Mouse (Mus musculus) kidney, adult 9 months (tissue): ENCODE measurements around the gene Lemd1.
"Not testable (repeated sequence)": the region's sequence is repeated elsewhere in the genome, so short reads cannot be mapped to it uniquely, and the experiment has no call there.

ENCODE experiments used
- DNase-seq: peaks from one replicate; pipeline ENCODE4 v3.0.0; 2022

Lemd1 gene

GRCm38 (mm10) chr1:132191093-132191785 is at the start of gene Lemd1, which contains the start of gene AC124108.1:
Lemd1 (plus strand) TSS chr1:132191431.
AC124108.1 (plus strand) TSS chr1:132191457.
- DNase-seq = no peak

- no peak for DNase-seq
Measured at GRCm38 (mm10) chr1:132141753-132142152, 49.5 kb upstream of the Lemd1 start.

- peak; percentile 55 for DNase-seq
Measured at GRCm38 (mm10) chr1:132143079-132143478, 48.2 kb upstream of the Lemd1 start.

- no peak for DNase-seq
Measured at GRCm38 (mm10) chr1:132143730-132144129, 47.5 kb upstream of the Lemd1 start.

- no peak for DNase-seq
Measured at GRCm38 (mm10) chr1:132144223-132144622, 47.0 kb upstream of the Lemd1 start.

- no peak for DNase-seq
Measured at GRCm38 (mm10) chr1:132144837-132145236, 46.4 kb upstream of the Lemd1 start.

GRCm38 (mm10) chr1:132145973-132146685 is 45.1 kb upstream of the Lemd1 start:
- DNase-seq = peak; percentile 63

GRCm38 (mm10) chr1:132149410-132149809 is 41.8 kb upstream of the Lemd1 start:
- no peak for DNase-seq

- peak; percentile 82 for DNase-seq
Measured at GRCm38 (mm10) chr1:132150171-132150570, 41.1 kb upstream of the Lemd1 start.

- DNase-seq = peak; percentile 67
Measured at GRCm38 (mm10) chr1:132150817-132151601, 40.2 kb upstream of the Lemd1 start.

GRCm38 (mm10) chr1:132151908-132152307 is 39.3 kb upstream of the Lemd1 start:
- DNase-seq = no peak

- DNase-seq = no peak
Measured at GRCm38 (mm10) chr1:132153086-132153690, 38.0 kb upstream of the Lemd1 start.

GRCm38 (mm10) chr1:132153691-132154090 is 37.5 kb upstream of the Lemd1 start:
- no peak for DNase-seq

GRCm38 (mm10) chr1:132155737-132156136 is 35.5 kb upstream of the Lemd1 start:
- DNase-seq = peak; percentile 91

GRCm38 (mm10) chr1:132157016-132157781 is 34.0 kb upstream of the Lemd1 start:
- peak; percentile 93 for DNase-seq

- DNase-seq = no peak
Measured at GRCm38 (mm10) chr1:132157808-132158207, 33.4 kb upstream of the Lemd1 start.

GRCm38 (mm10) chr1:132158741-132159140 is 32.5 kb upstream of the Lemd1 start:
- DNase-seq = no peak

- DNase-seq = no peak
Measured at GRCm38 (mm10) chr1:132159681-132160080, 31.6 kb upstream of the Lemd1 start.

- no peak for DNase-seq
Measured at GRCm38 (mm10) chr1:132161211-132161880, 29.9 kb upstream of the Lemd1 start.

GRCm38 (mm10) chr1:132162618-132163017 is 28.6 kb upstream of the Lemd1 start:
- not testable (repeated sequence) for DNase-seq

GRCm38 (mm10) chr1:132164780-132165518 is 26.3 kb upstream of the Lemd1 start:
- DNase-seq = no peak
